Mouse (Mus musculus) ES-Bruce4 (cell line): ENCODE data around the gene Dpysl4. TPM values are rescaled to one million over a fixed set of nuclear protein-coding genes. Genes with fewer than 3 reads are reported as not detected.

Experiments
- H3K27ac ChIP-seq: 2 replicates; pipeline ENCODE4 v1.5.1; 2012; ENCODE audit warnings: low read length, inconsistent platforms; ENCODE audit not compliant: insufficient read depth
- H3K27me3 ChIP-seq: 2 replicates; pipeline ENCODE4 v1.6.1; 2012; ENCODE audit warnings: mild to moderate bottlenecking, low read length, inconsistent platforms; ENCODE audit not compliant: control insufficient read depth, poor library complexity, insufficient read depth, severe bottlenecking
- H3K36me3 ChIP-seq: 2 replicates; pipeline ENCODE4 v1.6.1; 2012; ENCODE audit warnings: inconsistent platforms, mild to moderate bottlenecking, low read length, moderate library complexity; ENCODE audit not compliant: control insufficient read depth, poor library complexity, insufficient read depth, severe bottlenecking
- H3K4me1 ChIP-seq: one replicate; pipeline ENCODE4 v1.8.1; 2011; ENCODE audit warnings: low read length; ENCODE audit not compliant: control insufficient read depth, insufficient read depth
- H3K4me3 ChIP-seq: 2 replicates; pipeline ENCODE4 v1.5.1; 2011; ENCODE audit warnings: low read depth, mild to moderate bottlenecking, low read length
- H3K9ac ChIP-seq: 2 replicates; pipeline ENCODE4 v1.6.1; 2012; ENCODE audit warnings: low read depth, mild to moderate bottlenecking, inconsistent platforms; ENCODE audit not compliant: poor library complexity, severe bottlenecking
- H3K9me3 ChIP-seq: replicated peaks from 2 replicates; pipeline ENCODE4 v1.6.1; 2012; ENCODE audit warnings: mild to moderate bottlenecking, low read length, inconsistent platforms; ENCODE audit not compliant: control insufficient read depth, poor library complexity, insufficient read depth, severe bottlenecking
- CTCF ChIP-seq: IDR thresholded peaks from one replicate; pipeline ENCODE4 v1.8.1; 2011; ENCODE audit warnings: low read depth, low read length
- EP300 ChIP-seq: IDR thresholded peaks from 2 replicates; pipeline ENCODE4 v1.6.1; 2011; ENCODE audit warnings: low read depth, low read length; ENCODE audit not compliant: insufficient read depth
- POLR2A ChIP-seq: IDR thresholded peaks from one replicate; pipeline ENCODE4 v1.8.1; 2011; ENCODE audit warnings: low read length; ENCODE audit not compliant: insufficient read depth
- polyA plus RNA-seq: library from polyadenylated mRNA; stranded (reverse); fragments of >200 nt; gene quantifications from 2 replicates; pipeline ENCODE4 v1.2.4, GENCODE M21; 2011; ENCODE audit warnings: low read depth; ENCODE audit not compliant: missing spikeins, insufficient read depth, insufficient read length

The Dpysl4 gene
- polyA plus RNA-seq, 1 experiment: 2.1 TPM

- Histone ChIP-seq H3K36me3 (no peaks in the 10 kb centered on the region), H3K9me3 (no peaks in the 10 kb centered on the region), H3K9ac (no peak overlapping the region), H3K4me1 (no peaks in the 10 kb centered on the region), H3K4me3 (no peak overlapping the region), H3K27ac (no peak overlapping the region), H3K27me3 (no peaks in the 10 kb centered on the region)
- TF ChIP-seq CTCF (no peak), EP300 (no peak), POLR2A (no peak)
Measured at GRCm38 (mm10) chr7:139119775-139120153, 34.0 kb downstream of the Dpysl4 start.

GRCm38 (mm10) chr7:139125881-139126280 is 40.1 kb downstream of the Dpysl4 start:
- TF ChIP-seq POLR2A: no peak
- TF ChIP-seq CTCF: no peak
- H3K4me3 ChIP-seq: no peak overlapping the region
- H3K9ac ChIP-seq: no peak overlapping the region
- no peaks in the 10 kb centered on the region for H3K27me3 ChIP-seq
- no peaks in the 10 kb centered on the region for H3K9me3 ChIP-seq
- H3K36me3 ChIP-seq: no peaks in the 10 kb centered on the region
- H3K27ac ChIP-seq: no peak overlapping the region
- no peaks in the 10 kb centered on the region for H3K4me1 ChIP-seq

- H3K4me3 ChIP-seq: no peak overlapping the region
- H3K27ac ChIP-seq: no peak overlapping the region
- no peaks in the 10 kb centered on the region for H3K36me3 ChIP-seq
- no peak overlapping the region for H3K9ac ChIP-seq
- no peaks in the 10 kb centered on the region for H3K27me3 ChIP-seq
- no peaks in the 10 kb centered on the region for H3K9me3 ChIP-seq
- H3K4me1 ChIP-seq: no peaks in the 10 kb centered on the region
- no peak for TF ChIP-seq EP300
- TF ChIP-seq POLR2A: no peak
- TF ChIP-seq CTCF: no peak
Measured at GRCm38 (mm10) chr7:139126549-139126948, 40.7 kb downstream of the Dpysl4 start.

GRCm38 (mm10) chr7:139128994-139129393 is 43.2 kb downstream of the Dpysl4 start:
- Histone ChIP-seq H3K36me3 (no peaks in the 10 kb centered on the region), H3K27me3 (no peaks in the 10 kb centered on the region), H3K4me3 (no peak overlapping the region), H3K9ac (no peak overlapping the region), H3K27ac (no peak overlapping the region), H3K4me1 (no peaks in the 10 kb centered on the region), H3K9me3 (no peaks in the 10 kb centered on the region)
- no peak for TF ChIP-seq POLR2A
- no peak for TF ChIP-seq EP300
- TF ChIP-seq CTCF: no peak

GRCm38 (mm10) chr7:139130361-139130760 is 44.6 kb downstream of the Dpysl4 start:
- no peak overlapping the region for H3K27ac ChIP-seq
- H3K4me3 ChIP-seq: no peak overlapping the region
- no peaks in the 10 kb centered on the region for H3K4me1 ChIP-seq
- no peaks in the 10 kb centered on the region for H3K27me3 ChIP-seq
- no peak overlapping the region for H3K9ac ChIP-seq
- TF ChIP-seq POLR2A: no peak
- TF ChIP-seq EP300: no peak
- TF ChIP-seq CTCF: no peak
- no peaks in the 10 kb centered on the region for H3K9me3 ChIP-seq
- no peaks in the 10 kb centered on the region for H3K36me3 ChIP-seq

- Histone ChIP-seq H3K9ac (no peak overlapping the region), H3K36me3 (no peaks in the 10 kb centered on the region), H3K27ac (no peak overlapping the region), H3K27me3 (no peaks in the 10 kb centered on the region), H3K4me1 (no peaks in the 10 kb centered on the region), H3K4me3 (no peak overlapping the region), H3K9me3 (no peaks in the 10 kb centered on the region)
- no peak for TF ChIP-seq EP300
- no peak for TF ChIP-seq CTCF
- TF ChIP-seq POLR2A: no peak
Measured at GRCm38 (mm10) chr7:139131538-139131937, 45.7 kb downstream of the Dpysl4 start.
